Mouse (Mus musculus) telencephalon, adult 2 months (tissue): ENCODE data around the gene Maml1.
"Not testable (repeated sequence)": the region's sequence is repeated elsewhere in the genome, so short reads cannot be mapped to it uniquely, and the experiment has no call there.

Experiments
- DNase-seq: peaks from one replicate; pipeline ENCODE4 v3.0.0-alpha.2; 2011; ENCODE audit warnings: low read depth, low spot score

Gene Maml1

GRCm38 (mm10) chr11:50292190-50292855 is at the start of gene Maml1:
TSS of gene Maml1 (minus strand) at chr11:50292311.
- DNase-seq, result peak; percentile 98

GRCm38 (mm10) chr11:50336891-50337290 is 44.8 kb upstream of the Maml1 start:
- no peak for DNase-seq

DNA sequence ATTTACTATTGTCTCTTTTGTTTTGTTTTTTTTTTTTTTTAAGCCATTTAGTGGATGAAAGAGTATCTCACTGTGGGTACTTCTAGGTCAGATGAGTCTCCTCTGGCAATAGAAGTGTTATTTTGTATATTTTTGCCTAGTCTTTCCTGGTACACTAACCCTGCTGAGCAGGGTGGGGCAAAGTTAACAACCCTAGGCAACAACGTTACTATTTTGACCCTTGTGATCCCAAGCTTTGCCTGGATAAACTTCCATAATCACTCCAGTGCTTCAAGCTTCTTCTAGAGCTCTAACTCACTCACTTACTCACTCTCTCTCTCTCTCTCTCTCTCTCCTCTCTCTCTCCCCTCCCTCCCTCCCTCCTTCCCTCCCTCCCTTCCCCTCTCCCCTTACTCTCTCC is 44.0 kb upstream of the Maml1 start:
- no peak for DNase-seq

- no peak for DNase-seq
Observed at GRCm38 (mm10) chr11:50333181-50333580, 41.1 kb upstream of the Maml1 start.

DNA sequence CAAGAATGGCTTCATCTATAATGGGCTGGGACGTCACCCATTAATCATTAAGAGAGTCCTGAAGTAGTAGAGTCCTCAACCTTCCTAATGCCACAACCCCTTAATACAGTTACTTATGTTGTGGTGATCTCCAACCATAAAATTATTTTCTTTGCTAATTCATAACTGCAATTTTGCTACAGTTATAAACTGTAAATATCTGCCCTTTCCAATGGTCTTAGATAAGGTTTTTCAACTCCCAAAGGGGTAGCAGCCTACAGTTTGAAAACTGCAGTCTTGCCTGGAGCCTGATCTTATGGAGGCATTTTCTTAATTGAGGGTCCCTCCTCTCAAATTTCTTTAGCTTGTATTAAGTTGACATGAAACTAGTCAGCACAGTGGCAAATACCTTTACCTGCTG is 37.3 kb upstream of the Maml1 start:
- no peak for DNase-seq

DNA sequence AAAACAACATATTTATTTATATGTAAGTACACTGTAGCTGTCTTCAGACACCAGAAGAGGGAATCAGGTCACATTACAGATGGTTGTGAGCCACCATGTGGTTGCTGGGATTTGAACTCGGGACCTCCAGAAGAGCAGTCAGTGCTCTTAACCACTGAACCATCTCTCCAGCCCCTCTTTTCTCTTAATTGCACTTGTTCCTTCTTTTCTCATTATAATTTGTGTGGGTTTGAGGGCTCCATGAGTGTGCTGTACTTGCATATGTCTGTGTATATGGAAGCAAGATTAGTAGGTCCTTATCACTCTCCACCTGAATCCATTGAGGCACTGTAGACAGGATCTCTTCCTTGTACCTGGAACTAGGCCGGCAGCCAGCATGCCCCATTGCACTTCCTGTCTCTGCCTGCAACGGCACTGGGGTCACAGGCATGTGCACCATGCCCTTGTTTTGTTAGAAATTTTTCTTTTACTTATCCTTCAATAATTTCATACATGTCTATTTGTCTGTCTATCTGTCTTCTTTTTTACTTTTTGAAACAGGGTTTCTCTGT is 36.0 kb upstream of the Maml1 start:
- no peak for DNase-seq

DNA sequence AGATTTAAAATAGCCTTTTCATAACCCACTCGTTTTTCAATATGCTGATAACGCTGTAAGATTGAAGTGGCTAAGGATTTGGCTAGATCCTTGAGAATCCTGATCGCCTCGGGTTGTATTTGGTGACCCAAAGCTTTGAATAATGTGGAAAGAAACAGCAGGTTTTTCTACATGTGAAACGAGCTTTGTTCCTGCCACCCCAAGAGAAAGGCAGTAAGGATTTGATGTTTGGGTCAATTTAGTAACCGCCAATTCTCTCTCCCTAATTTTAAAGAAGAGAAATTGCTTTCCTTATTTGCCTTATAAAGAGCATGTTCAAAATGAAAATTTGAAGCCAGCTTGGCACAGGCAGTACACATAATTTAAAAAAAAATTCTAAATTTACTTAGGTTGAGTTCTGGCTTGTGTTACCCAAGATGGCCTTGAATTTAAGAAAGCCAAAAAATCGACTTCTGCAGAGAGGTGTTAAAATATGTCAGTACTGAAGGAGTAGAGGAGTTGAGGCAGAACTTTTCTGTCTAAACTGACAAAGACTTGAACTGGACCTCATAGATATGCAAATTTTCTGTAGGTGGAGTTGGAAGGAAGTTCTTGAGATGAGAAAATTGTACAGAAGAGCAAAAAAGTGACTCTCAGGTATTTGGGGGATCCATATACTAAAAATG is 34.3 kb upstream of the Maml1 start:
- peak; percentile 32 for DNase-seq

- DNase-seq, result peak; percentile 99
Observed at GRCm38 (mm10) chr11:50325496-50326301, 33.6 kb upstream of the Maml1 start, which contains the start of gene Canx. TSS of gene Canx (minus strand) at chr11:50325673.

DNA sequence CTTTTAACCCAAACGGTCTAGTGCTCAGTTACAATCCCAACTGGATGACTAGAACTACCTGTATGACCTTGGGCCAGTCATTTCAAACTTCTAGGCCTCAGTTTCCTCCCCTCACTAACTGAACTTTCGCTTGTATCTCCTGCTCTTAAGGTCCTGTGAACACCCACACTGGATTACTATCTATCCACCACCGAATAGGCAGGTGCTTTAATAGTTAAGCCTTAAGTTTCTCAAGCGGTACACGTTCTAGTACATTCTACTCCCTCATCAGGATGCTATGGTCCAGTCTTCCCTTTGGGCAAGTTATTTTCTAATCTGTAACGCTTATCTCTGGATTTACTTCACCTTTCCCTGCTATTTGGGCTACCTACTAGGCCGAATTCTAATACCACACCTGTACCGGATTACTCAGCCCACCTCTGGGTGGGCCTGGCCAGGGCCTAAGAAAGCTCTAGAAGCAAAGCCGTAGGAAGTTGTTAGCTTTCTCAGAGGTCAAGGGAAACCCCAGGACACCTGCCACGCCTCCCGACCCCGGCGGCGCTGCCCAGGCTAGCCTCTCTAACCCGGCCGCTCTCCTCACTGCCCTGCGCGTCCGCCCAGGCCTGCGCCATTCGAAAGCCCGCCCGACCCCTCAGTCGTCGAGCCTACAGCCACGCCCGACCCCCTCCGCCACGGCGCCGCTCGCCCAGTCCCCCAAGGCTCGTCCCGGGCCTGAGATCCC is 32.8 kb upstream of the Maml1 start:
- DNase-seq, result no peak

- no peak for DNase-seq
Observed at GRCm38 (mm10) chr11:50323843-50324242, 31.7 kb upstream of the Maml1 start.

- DNase-seq, result no peak
Observed at GRCm38 (mm10) chr11:50322345-50322744, 30.2 kb upstream of the Maml1 start.

DNA sequence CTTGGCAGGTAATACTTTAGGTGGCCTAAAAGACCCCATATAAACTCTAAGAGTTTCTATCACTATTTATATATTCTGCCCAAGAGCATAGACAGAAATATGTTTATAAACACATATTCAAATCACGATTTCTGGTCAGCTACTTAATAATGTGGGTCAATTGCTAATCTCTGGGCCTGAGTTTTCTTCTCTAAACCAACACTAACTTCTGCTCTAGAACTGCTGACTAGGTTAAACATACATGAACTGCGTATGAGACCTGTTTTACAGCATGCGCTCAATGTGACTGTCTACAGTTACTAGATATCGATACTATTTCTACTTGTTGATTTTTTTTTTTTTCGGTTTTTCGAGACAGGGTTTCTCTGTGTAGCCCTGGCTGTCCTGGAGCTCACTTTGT is 29.1 kb upstream of the Maml1 start:
- no peak for DNase-seq

- DNase-seq, result not testable (repeated sequence)
Observed at GRCm38 (mm10) chr11:50319343-50319742, 27.2 kb upstream of the Maml1 start.

DNA sequence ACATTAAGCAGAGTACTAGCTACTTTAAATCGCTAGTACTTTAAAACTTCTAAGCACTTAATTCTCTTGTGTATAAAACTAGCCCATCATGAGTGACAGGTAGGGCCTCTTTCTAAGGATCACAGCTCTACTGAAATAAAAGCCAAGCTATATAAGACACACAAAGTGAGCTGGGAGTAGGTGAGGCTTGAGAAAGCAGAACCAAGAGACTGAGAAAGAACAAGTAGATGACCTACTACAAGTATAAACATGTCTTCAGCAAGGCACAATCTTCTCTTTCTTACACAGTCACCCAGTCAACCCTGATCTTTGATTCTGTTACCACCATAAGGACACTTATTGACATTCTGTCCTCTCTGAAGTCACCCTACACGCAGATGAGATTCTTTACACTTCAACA is 20.7 kb upstream of the Maml1 start:
- DNase-seq, result no peak

GRCm38 (mm10) chr11:50303406-50303805 is 11.3 kb upstream of the Maml1 start:
- no peak for DNase-seq

GRCm38 (mm10) chr11:50291321-50292165 is 568 bp downstream of the Maml1 start:
- DNase-seq, result no peak

DNA sequence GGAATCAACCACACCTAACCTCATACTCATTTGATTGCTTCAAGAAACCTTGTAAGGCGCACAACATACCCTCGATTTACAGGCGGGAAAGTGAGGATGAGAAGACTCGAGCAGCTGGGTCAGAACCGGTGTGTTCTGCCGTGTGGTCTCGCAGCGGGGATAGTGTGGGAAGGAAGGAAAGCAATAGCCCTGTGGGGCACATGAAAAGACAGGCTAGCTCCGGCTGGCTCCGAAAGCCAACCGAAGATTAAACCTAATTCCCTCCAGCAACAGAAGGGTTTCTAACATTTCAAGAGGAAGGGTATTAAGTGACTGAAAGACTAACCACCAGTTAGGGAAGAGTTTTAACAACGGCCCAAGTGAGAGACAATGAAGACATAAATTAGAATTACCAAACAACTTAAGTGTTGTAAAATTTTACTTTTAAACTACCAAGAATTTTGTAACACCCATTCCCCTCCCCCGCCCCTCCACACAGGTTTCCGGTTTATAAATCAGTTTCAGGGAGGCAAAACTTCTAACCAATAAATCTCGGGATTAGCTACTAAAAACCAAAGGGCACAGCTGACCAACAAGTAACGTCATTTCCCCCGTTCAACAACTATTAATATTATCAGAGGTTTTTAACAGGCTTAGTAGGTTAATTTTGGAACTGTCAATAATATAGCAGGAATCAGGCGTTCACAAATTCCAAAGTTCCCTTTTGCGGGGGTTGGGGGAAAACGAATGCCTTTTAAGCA is 1.5 kb downstream of the Maml1 start:
- no peak for DNase-seq

DNA sequence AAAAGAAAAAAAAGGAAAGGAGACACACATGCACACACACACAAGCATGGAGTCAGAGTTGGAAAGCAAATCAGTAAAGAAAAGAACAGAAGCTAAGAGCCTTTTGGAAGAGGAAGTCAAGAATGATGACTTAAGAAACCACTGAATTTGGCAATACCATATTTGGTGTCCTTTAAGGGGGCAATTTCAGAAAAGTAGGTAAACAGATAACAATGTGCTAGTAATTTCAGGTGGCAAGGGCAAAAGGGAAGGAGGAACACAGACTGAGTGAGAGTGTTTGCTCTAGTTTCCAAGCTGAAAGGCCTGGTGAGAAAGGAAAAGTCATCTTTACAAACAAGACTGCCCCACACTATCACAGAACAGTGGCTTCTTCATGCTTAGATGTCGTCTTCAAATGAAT is 5.7 kb downstream of the Maml1 start:
- no peak for DNase-seq

GRCm38 (mm10) chr11:50285696-50286095 is 6.4 kb downstream of the Maml1 start:
- no peak for DNase-seq

DNA sequence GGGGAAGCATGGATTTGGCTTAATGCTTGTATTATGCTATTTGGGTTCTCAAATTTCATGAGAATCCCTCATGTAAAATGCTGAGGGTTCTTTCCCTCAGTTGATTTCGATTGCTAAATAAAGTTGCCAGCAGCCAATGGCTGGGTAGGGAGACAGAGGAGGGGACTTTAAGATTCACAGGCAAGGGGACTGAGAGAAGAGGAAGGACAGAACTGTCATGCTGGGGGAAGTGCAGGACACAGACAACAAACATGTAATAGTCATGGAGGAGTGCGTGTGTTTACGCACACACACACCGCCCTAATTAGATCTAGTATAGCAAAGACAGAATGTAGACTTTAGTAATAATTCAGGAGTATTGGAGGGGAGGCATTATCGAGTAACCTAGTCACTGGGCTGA is 6.8 kb downstream of the Maml1 start:
- DNase-seq, result no peak
